In genomic region chr11:117665189-117665588, GRCm38 (mm10) we compare ENCODE assay signal across 15 mouse cellular contexts.
"Had no signal": no experiment of that assay in that cellular context is flagged by ENCODE, and none has a peak within 500 bp of the region (broad histone marks: within the 10 kb centered on the region; RNA-seq: fewer than 3 reads in every experiment).

No protein-coding gene starts in this region.

- H3K9me3 ChIP-seq: liver, embryonic 13.5 days; midbrain, embryonic 12.5 days; midbrain, embryonic 15.5 days; neural tube, embryonic 12.5 days; stomach, embryonic 15.5 days had no signal

- H3K27me3 ChIP-seq: liver, embryonic 13.5 days; midbrain, embryonic 12.5 days; midbrain, embryonic 15.5 days; neural tube, embryonic 12.5 days; stomach, embryonic 15.5 days had no signal

- DNase-seq: kidney, postnatal 25 days; layer of hippocampus, adult 9-11 months; liver, embryonic 13.5 days; lung, adult 2 months; retina, postnatal 1 day; right cerebral cortex, postnatal 25 days; spleen, adult 18-20 months; thymus, postnatal 25 days had no signal

- H3K36me3 ChIP-seq: liver, embryonic 13.5 days; midbrain, embryonic 12.5 days; midbrain, embryonic 15.5 days; neural tube, embryonic 12.5 days; stomach, embryonic 15.5 days had no signal

- H3K27ac ChIP-seq: kidney, postnatal 0 days; layer of hippocampus, adult 2 months; liver, embryonic 13.5 days; macrophage; midbrain, embryonic 12.5 days; midbrain, embryonic 15.5 days; neural tube, embryonic 12.5 days; stomach, embryonic 15.5 days had no signal

- ATAC-seq: midbrain, embryonic 15.5 days had no signal

- H3K4me3 ChIP-seq: layer of hippocampus, adult 2 months; liver, embryonic 13.5 days; midbrain, embryonic 12.5 days; midbrain, embryonic 15.5 days; neural tube, embryonic 12.5 days; stomach, embryonic 15.5 days had no signal

- H3K9ac ChIP-seq: liver, embryonic 13.5 days; midbrain, embryonic 12.5 days; midbrain, embryonic 15.5 days; neural tube, embryonic 12.5 days; stomach, embryonic 15.5 days had no signal

- H3K4me1 ChIP-seq: stomach, embryonic 15.5 days had no signal

- H3K4me2 ChIP-seq: liver, embryonic 13.5 days; midbrain, embryonic 12.5 days; midbrain, embryonic 15.5 days; neural tube, embryonic 12.5 days; stomach, embryonic 15.5 days had no signal
